ENCODE assay signal across 15 mouse cellular contexts in genomic region chr10:69100021-69100420, GRCm38 (mm10).
"Had no signal": no experiment of that assay in that cellular context is flagged by ENCODE, and none has a peak within 500 bp of the region (broad histone marks: within the 10 kb centered on the region; RNA-seq: fewer than 3 reads in every experiment).

No protein-coding gene starts in this region.

- DNase-seq: cerebellum, adult 2 months; cerebellum, adult 8-10 months; cerebellum, adult 9-10 months; cerebellum, adult 9-11 months; cerebellum, postnatal 14 days; cerebellum, postnatal 25 days; cerebellum, postnatal 36 days; embryo, embryonic 11 days; forebrain, postnatal 0 days; gastrocnemius, adult 2 months; gastrocnemius, postnatal 14 days; gastrocnemius, postnatal 25 days; gastrocnemius, postnatal 36 days; heart, adult 18-20 months; heart, adult 2 months had no signal
